Mouse (Mus musculus) heart, embryonic 13.5 days (tissue): Measurements from ENCODE around the gene Drc7. TPM values are rescaled to one million over a fixed set of nuclear protein-coding genes. Genes with fewer than 3 reads are reported as not detected.

Experiments used
- ATAC-seq: fragments of 200-750 bp; cut with Nextera tagmentation; 2 replicates; pipeline ENCODE4 v1.8.0; 2017; ENCODE audit warnings: moderate TSS enrichment; ENCODE audit not compliant: insufficient number of reproducible peaks, low FRiP score, low TSS enrichment; ENCODE audit errors: extremely low read depth
- H3K27ac ChIP-seq: fragments of 300-500 bp; sonication (generic); replicated peaks from 2 replicates; pipeline ENCODE4 v1.5.1; 2015; ENCODE audit warnings: moderate library complexity, mild to moderate bottlenecking, inconsistent platforms
- H3K27me3 ChIP-seq: fragments of 300-500 bp; sonication (generic); replicated peaks from 2 replicates; pipeline ENCODE4 v1.6.1; 2015; ENCODE audit warnings: mild to moderate bottlenecking, inconsistent platforms
- H3K36me3 ChIP-seq: fragments of 300-500 bp; sonication (generic); 2 replicates; pipeline ENCODE4 v1.6.1; 2015; ENCODE audit warnings: mild to moderate bottlenecking, inconsistent platforms
- H3K4me1 ChIP-seq: fragments of 300-500 bp; sonication (generic); 2 replicates; pipeline ENCODE4 v1.6.1; 2015; ENCODE audit warnings: inconsistent platforms
- H3K4me2 ChIP-seq: fragments of 300-500 bp; sonication (generic); 2 replicates; pipeline ENCODE4 v1.6.1; 2015; ENCODE audit warnings: inconsistent platforms, mild to moderate bottlenecking, moderate library complexity
- H3K4me3 ChIP-seq: fragments of 300-500 bp; sonication (generic); 2 replicates; pipeline ENCODE4 v1.5.1; 2015; ENCODE audit warnings: moderate library complexity, mild to moderate bottlenecking, inconsistent platforms
- H3K9ac ChIP-seq: fragments of 300-500 bp; sonication (generic); 2 replicates; pipeline ENCODE4 v1.6.1; 2015; ENCODE audit warnings: inconsistent platforms, mild to moderate bottlenecking, moderate library complexity
- H3K9me3 ChIP-seq: fragments of 300-500 bp; sonication (generic); 2 replicates; pipeline ENCODE4 v1.6.1; 2016; ENCODE audit warnings: inconsistent platforms
- WGBS: fragments of 180-500 bp; shearing (Covaris S2); methylation state at CpG from one replicate; pipeline ENCODE4 v1.1.7; 2015; ENCODE audit warnings: mixed read lengths; 5-methylcytosine and 5-hydroxymethylcytosine counted together
- polyA plus RNA-seq: library from polyadenylated mRNA; unstranded; fragments of >200 nt; fragmentation: Nextera tagmentation; extraction: Ambion mirVana; gene quantifications from 2 replicates; pipeline ENCODE4 v1.2.1, GENCODE M21; 2015

The Drc7 gene
- polyA plus RNA-seq, 1 experiment from 2014 or later = not detected

- 76% methylated on average over 9 of the region's 9 CpGs for WGBS
- H3K27ac ChIP-seq = no peak overlapping the region
- H3K4me3 ChIP-seq = no peak overlapping the region
- no peak overlapping the region for H3K9ac ChIP-seq
- no peak overlapping the region for H3K4me2 ChIP-seq
- H3K4me1 ChIP-seq = 0 out of 2 replicates have a peak, but pooled peaks cover 5% of the 10 kb centered on the region
- H3K36me3 ChIP-seq = peaks cover 61% of the 10 kb centered on the region
- no peak for ATAC-seq
- no peaks in the 10 kb centered on the region for H3K9me3 ChIP-seq
- no peaks in the 10 kb centered on the region for H3K27me3 ChIP-seq
These were observed 72.8 kb downstream of the Drc7 start for GRCm38 (mm10) chr8:95127658-95128057.

Other genes with a start within 250 kb of the Drc7 start
- gene Ccl17, start 244.7 kb upstream of the Drc7 start, polyA plus RNA-seq = 0.43 and 0.63 TPM in 2 replicates
- 133 and 142 TPM in 2 replicates for gene Coq9, start 216.8 kb upstream of the Drc7 start, polyA plus RNA-seq
- 90.9 and 98.2 TPM in 2 replicates for gene Ciapin1, start 216.7 kb upstream of the Drc7 start, polyA plus RNA-seq
- 107 and 129 TPM in 2 replicates for gene Polr2c, start 197.7 kb upstream of the Drc7 start, polyA plus RNA-seq
- gene Dok4, start 178.8 kb upstream of the Drc7 start, polyA plus RNA-seq = 35.5 and 38.2 TPM in 2 replicates
- gene Ccdc102a, start 137.0 kb upstream of the Drc7 start, polyA plus RNA-seq = 18.2 and 18.7 TPM in 2 replicates
- gene Adgrg5, start 131.4 kb upstream of the Drc7 start, polyA plus RNA-seq = 0.18 and 0.32 TPM in 2 replicates
- gene Adgrg1, start 80.4 kb upstream of the Drc7 start, polyA plus RNA-seq = 4.4 and 4.7 TPM in 2 replicates
- gene Adgrg3, start 37.4 kb upstream of the Drc7 start, polyA plus RNA-seq = 3.0 and 3.1 TPM in 2 replicates
- 16.0 and 16.1 TPM in 2 replicates for gene Katnb1, start 26.1 kb downstream of the Drc7 start, polyA plus RNA-seq
- 10.6 and 12.1 TPM in 2 replicates for gene Kifc3, start 147.7 kb downstream of the Drc7 start, polyA plus RNA-seq